Mouse (Mus musculus): ENCODE data around the gene Trmt10a. TPM values are rescaled to one million over a fixed set of nuclear protein-coding genes. Genes with fewer than 3 reads are reported as not detected.
A peak's percentile ranks its signal among the peaks of the same experiment; 100 is the strongest.

Gene Trmt10a
- polyA plus RNA-seq, 1 experiment from 2014 or later: 10.1 TPM

- Histone ChIP-seq H3K4me3 (replicated peaks; ENCODE audit: low read depth, low read length) (no peak overlapping the region), H3K9ac (replicated peaks; ENCODE audit: low read length) (no peak overlapping the region), H3K9me3 (ENCODE audit: control insufficient read depth, low read length) (no peaks in the 10 kb centered on the region; the same call in 1 of the 2 replicates), H3K4me2 (ENCODE audit: low read length) (no peak overlapping the region), H3K27me3 (ENCODE audit: control insufficient read depth, insufficient read depth, low read length) (no peaks in the 10 kb centered on the region), H3K4me1 (ENCODE audit: control insufficient read depth, insufficient read depth, low read length) (no peaks in the 10 kb centered on the region), H3K36me3 (ENCODE audit: control insufficient read depth, insufficient read depth, low read length) (no peaks in the 10 kb centered on the region), H3K27ac (replicated peaks; ENCODE audit: low read depth, low read length) (no peak overlapping the region)
- ATAC-seq (ENCODE audit: low FRiP score, low TSS enrichment) (no peak), DNase-seq (no peak)
- WGBS: 79% methylated on average over 10 of the region's 10 CpGs
Observed at GRCm38 (mm10) chr3:138173291-138173690, 30.0 kb downstream of the Trmt10a start.

GRCm38 (mm10) chr3:138175551-138175950, 32.3 kb downstream of the Trmt10a start:
- DNase-seq (no peak), ATAC-seq (ENCODE audit: low FRiP score, low TSS enrichment) (no peak)
- H3K9me3 ChIP-seq (ENCODE audit: control insufficient read depth, low read length): no peaks in the 10 kb centered on the region; the same call in 1 of the 2 replicates
- no peaks in the 10 kb centered on the region for H3K36me3 ChIP-seq (ENCODE audit: control insufficient read depth, insufficient read depth, low read length)
- H3K9ac ChIP-seq (replicated peaks; ENCODE audit: low read length): no peak overlapping the region
- 94% methylated on average over 6 of the region's 6 CpGs for WGBS
- H3K4me1 ChIP-seq (ENCODE audit: control insufficient read depth, insufficient read depth, low read length): no peaks in the 10 kb centered on the region
- no peak overlapping the region for H3K27ac ChIP-seq (replicated peaks; ENCODE audit: low read depth, low read length)
- no peak overlapping the region for H3K4me2 ChIP-seq (ENCODE audit: low read length)
- no peak overlapping the region for H3K4me3 ChIP-seq (replicated peaks; ENCODE audit: low read depth, low read length)
- H3K27me3 ChIP-seq (ENCODE audit: control insufficient read depth, insufficient read depth, low read length): no peaks in the 10 kb centered on the region

GRCm38 (mm10) chr3:138182019-138182418, 38.8 kb downstream of the Trmt10a start:
- H3K27me3 ChIP-seq (ENCODE audit: control insufficient read depth, insufficient read depth, low read length): no peaks in the 10 kb centered on the region

GRCm38 (mm10) chr3:138183371-138183770, 40.1 kb downstream of the Trmt10a start:
- Histone ChIP-seq H3K9ac (replicated peaks; ENCODE audit: low read length) (no peak overlapping the region), H3K9me3 (ENCODE audit: control insufficient read depth, low read length) (no peaks in the 10 kb centered on the region), H3K36me3 (ENCODE audit: control insufficient read depth, insufficient read depth, low read length) (no peaks in the 10 kb centered on the region), H3K27ac (replicated peaks; ENCODE audit: low read depth, low read length) (no peak overlapping the region), H3K27me3 (ENCODE audit: control insufficient read depth, insufficient read depth, low read length) (no peaks in the 10 kb centered on the region), H3K4me2 (ENCODE audit: low read length) (no peak overlapping the region), H3K4me1 (ENCODE audit: control insufficient read depth, insufficient read depth, low read length) (no peaks in the 10 kb centered on the region), H3K4me3 (replicated peaks; ENCODE audit: low read depth, low read length) (no peak overlapping the region)
- no peak for ATAC-seq (ENCODE audit: low FRiP score, low TSS enrichment)
- no peak for DNase-seq
- WGBS: 92% methylated on average over 7 of the region's 7 CpGs

More at GRCm38 (mm10) chr3:138182019-138182418, 38.8 kb downstream of the Trmt10a start:
- Histone ChIP-seq H3K9me3 (ENCODE audit: control insufficient read depth, low read length) (no peaks in the 10 kb centered on the region; the same call in 1 of the 2 replicates), H3K36me3 (ENCODE audit: control insufficient read depth, insufficient read depth, low read length) (no peaks in the 10 kb centered on the region), H3K27ac (replicated peaks; ENCODE audit: low read depth, low read length) (no peak overlapping the region), H3K4me3 (replicated peaks; ENCODE audit: low read depth, low read length) (no peak overlapping the region), H3K4me2 (ENCODE audit: low read length) (no peak overlapping the region), H3K9ac (replicated peaks; ENCODE audit: low read length) (no peak overlapping the region), H3K4me1 (ENCODE audit: control insufficient read depth, insufficient read depth, low read length) (no peaks in the 10 kb centered on the region)
- no peak for DNase-seq
- no peak for ATAC-seq (ENCODE audit: low FRiP score, low TSS enrichment)
- 89% methylated on average over 2 of the region's 2 CpGs for WGBS

- Histone ChIP-seq H3K36me3 (ENCODE audit: control insufficient read depth, insufficient read depth, low read length) (no peaks in the 10 kb centered on the region), H3K4me2 (ENCODE audit: low read length) (no peak overlapping the region), H3K27ac (replicated peaks; ENCODE audit: low read depth, low read length) (no peak overlapping the region), H3K9me3 (ENCODE audit: control insufficient read depth, low read length) (no peaks in the 10 kb centered on the region), H3K4me1 (ENCODE audit: control insufficient read depth, insufficient read depth, low read length) (no peaks in the 10 kb centered on the region), H3K27me3 (ENCODE audit: control insufficient read depth, insufficient read depth, low read length) (no peaks in the 10 kb centered on the region), H3K9ac (replicated peaks; ENCODE audit: low read length) (no peak overlapping the region), H3K4me3 (replicated peaks; ENCODE audit: low read depth, low read length) (no peak overlapping the region)
- 73% methylated on average over 4 of the region's 4 CpGs for WGBS
- ATAC-seq (ENCODE audit: low FRiP score, low TSS enrichment) (no peak), DNase-seq (no peak)
Observed at GRCm38 (mm10) chr3:138185290-138185689, 42.0 kb downstream of the Trmt10a start.

GRCm38 (mm10) chr3:138185995-138186930, 43.0 kb downstream of the Trmt10a start:
- 79% methylated on average over 26 of the region's 26 CpGs for WGBS

GRCm38 (mm10) chr3:138192260-138192659, 49.0 kb downstream of the Trmt10a start:
- DNase-seq (no peak), ATAC-seq (ENCODE audit: low FRiP score, low TSS enrichment) (no peak)
- H3K4me2 ChIP-seq (ENCODE audit: low read length): no peak overlapping the region
- H3K36me3 ChIP-seq (ENCODE audit: control insufficient read depth, insufficient read depth, low read length): no peaks in the 10 kb centered on the region
- H3K27me3 ChIP-seq (ENCODE audit: control insufficient read depth, insufficient read depth, low read length): no peaks in the 10 kb centered on the region
- no peaks in the 10 kb centered on the region for H3K9me3 ChIP-seq (ENCODE audit: control insufficient read depth, low read length)
- H3K9ac ChIP-seq (replicated peaks; ENCODE audit: low read length): no peak overlapping the region
- no peak overlapping the region for H3K4me3 ChIP-seq (replicated peaks; ENCODE audit: low read depth, low read length)
- H3K27ac ChIP-seq (replicated peaks; ENCODE audit: low read depth, low read length): no peak overlapping the region
- WGBS: 91% methylated on average over 7 of the region's 7 CpGs
- H3K4me1 ChIP-seq (ENCODE audit: control insufficient read depth, insufficient read depth, low read length): no peaks in the 10 kb centered on the region

More at GRCm38 (mm10) chr3:138185995-138186930, 43.0 kb downstream of the Trmt10a start:
- no peak overlapping the region for H3K4me2 ChIP-seq (ENCODE audit: low read length)
- H3K27me3 ChIP-seq (ENCODE audit: control insufficient read depth, insufficient read depth, low read length): no peaks in the 10 kb centered on the region
- H3K4me1 ChIP-seq (ENCODE audit: control insufficient read depth, insufficient read depth, low read length): no peaks in the 10 kb centered on the region
- H3K9ac ChIP-seq (replicated peaks; ENCODE audit: low read length): no peak overlapping the region
- ATAC-seq (ENCODE audit: low FRiP score, low TSS enrichment) (peak; percentile 65), DNase-seq (peak; percentile 29)
- H3K27ac ChIP-seq (replicated peaks; ENCODE audit: low read depth, low read length): peak overlapping the region; percentile 58; the same call in 1 of the 2 replicates
- H3K36me3 ChIP-seq (ENCODE audit: control insufficient read depth, insufficient read depth, low read length): no peaks in the 10 kb centered on the region
- H3K4me3 ChIP-seq (replicated peaks; ENCODE audit: low read depth, low read length): no peak overlapping the region
- H3K9me3 ChIP-seq (ENCODE audit: control insufficient read depth, low read length): no peaks in the 10 kb centered on the region

- no peak within 1 kb of the TSS for H3K9ac ChIP-seq (replicated peaks; ENCODE audit: low read length)
- no peaks in the 10 kb centered on the region for H3K4me1 ChIP-seq (ENCODE audit: control insufficient read depth, insufficient read depth, low read length)
- ATAC-seq (ENCODE audit: low FRiP score, low TSS enrichment): no peak
- no peaks in the 10 kb centered on the region for H3K27me3 ChIP-seq (ENCODE audit: control insufficient read depth, insufficient read depth, low read length)
- no peak within 1 kb of the TSS for H3K4me2 ChIP-seq (ENCODE audit: low read length)
- no peaks in the 10 kb centered on the region for H3K36me3 ChIP-seq (ENCODE audit: control insufficient read depth, insufficient read depth, low read length)
- DNase-seq: no peak
- no peak within 1 kb of the TSS for H3K4me3 ChIP-seq (replicated peaks; ENCODE audit: low read depth, low read length)
- H3K27ac ChIP-seq (replicated peaks; ENCODE audit: low read depth, low read length): no peak within 1 kb of the TSS
- WGBS: 81% methylated on average over 15 of the region's 15 CpGs
- no peaks in the 10 kb centered on the region for H3K9me3 ChIP-seq (ENCODE audit: control insufficient read depth, low read length)
Observed at GRCm38 (mm10) chr3:138193683-138194302, 50.5 kb downstream of the Trmt10a start, which contains the start of gene 4930579F01Rik. Gene 4930579F01Rik (minus strand): TSS chr3:138193825.

All from midbrain, embryonic 14.5 days (tissue).